Comparison of ENCODE assay signal across 8 mouse cellular contexts in the genomic region with DNA sequence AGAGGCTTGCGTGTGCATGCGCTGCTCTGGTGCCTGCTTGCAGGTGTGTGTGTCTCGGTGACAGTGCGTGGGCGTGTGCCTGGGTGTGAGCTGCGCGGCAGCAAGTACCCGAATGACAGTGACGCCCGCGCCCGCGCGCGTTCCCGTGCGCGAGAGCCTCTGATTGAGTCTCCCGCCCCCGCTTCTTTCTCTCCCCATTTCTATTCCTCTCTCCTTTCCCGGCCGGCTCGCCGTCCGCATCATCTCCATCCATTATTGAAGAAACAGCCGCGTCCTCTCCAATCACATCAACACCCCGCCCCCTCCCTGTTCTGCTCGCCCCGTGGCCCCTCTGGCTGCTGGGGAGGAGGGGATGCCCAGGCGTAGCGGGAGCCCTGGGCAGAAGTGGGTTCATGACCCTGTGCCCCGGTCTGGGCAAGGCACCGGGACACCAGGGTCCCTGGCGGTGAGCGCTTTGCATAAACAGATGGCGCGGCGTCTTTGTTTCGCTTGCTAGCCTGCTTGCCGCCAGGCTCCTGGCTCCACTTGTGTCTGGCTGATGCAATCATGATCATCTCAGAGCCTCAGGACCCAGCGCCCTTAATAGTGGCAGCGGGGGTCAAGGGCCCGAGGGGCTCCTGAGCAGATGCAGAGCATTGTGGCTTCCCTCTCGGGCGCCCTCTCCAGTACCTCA. TPM values are rescaled to one million over a fixed set of nuclear protein-coding genes. Genes with fewer than 3 reads are reported as not detected.
DNase-seq lines count a peak whose midpoint lies in the region; ATAC-seq lines count a peak whose summit lies in the region.

No protein-coding gene starts in this region.

- peak overlapping the region; percentile 44 for H3K4me3 ChIP-seq in kidney, embryonic 14.5 days (ENCODE audit: low read length)
- H3K4me3 ChIP-seq in embryonic facial prominence, embryonic 13.5 days: peak overlapping the region; percentile 51
- H3K4me3 ChIP-seq in hindbrain, embryonic 13.5 days: peak overlapping the region; percentile 41
- peak overlapping the region; percentile 37 for H3K4me3 ChIP-seq in limb, embryonic 11.5 days (ENCODE audit: low read depth, low read length)

- no peak for DNase-seq in kidney, adult 9 months
- DNase-seq in T-cell, adult 2 months (ENCODE audit: low spot score): peak; percentile 65
- peak; percentile 67 for DNase-seq in limb, embryonic 11.5 days (ENCODE audit: low spot score)
- peak; percentile 79 for DNase-seq in neural tube, embryonic 10.5 days (ENCODE audit: extremely low spot score, low spot score)

- peak overlapping the region; percentile 35; the same call in 1 of the 2 replicates for H3K9ac ChIP-seq in kidney, embryonic 14.5 days (ENCODE audit: low read depth, low read length)
- peak overlapping the region; percentile 73 for H3K9ac ChIP-seq in embryonic facial prominence, embryonic 13.5 days
- peak overlapping the region; percentile 82 for H3K9ac ChIP-seq in hindbrain, embryonic 13.5 days
- peak overlapping the region; percentile 55 for H3K9ac ChIP-seq in limb, embryonic 11.5 days (ENCODE audit: low read length)

- no peaks in the 10 kb centered on the region for H3K36me3 ChIP-seq in kidney, embryonic 14.5 days (ENCODE audit: control insufficient read depth, insufficient read depth, low read length)
- 0 out of 2 replicates have a peak, but pooled peaks cover under 1% of the 10 kb centered on the region for H3K36me3 ChIP-seq in embryonic facial prominence, embryonic 13.5 days
- no peaks in the 10 kb centered on the region; the same call in 1 of the 2 replicates for H3K36me3 ChIP-seq in hindbrain, embryonic 13.5 days
- H3K36me3 ChIP-seq in limb, embryonic 11.5 days (ENCODE audit: control insufficient read depth, insufficient read depth, low read length): no peaks in the 10 kb centered on the region; the same call in 1 of the 2 replicates

- WGBS in kidney, embryonic 14.5 days: 0% methylated on average over 43 of the region's 46 CpGs
- WGBS in embryonic facial prominence, embryonic 13.5 days: under 1% methylated on average over 46 of the region's 46 CpGs
- 0% methylated on average over 38 of the region's 46 CpGs for WGBS in hindbrain, embryonic 13.5 days
- WGBS in limb, embryonic 11.5 days: under 1% methylated on average over 42 of the region's 46 CpGs

- H3K27me3 ChIP-seq in kidney, embryonic 14.5 days (ENCODE audit: control insufficient read depth, insufficient read depth, low read length): peaks cover 71% of the 10 kb centered on the region
- peaks cover 99% of the 10 kb centered on the region for H3K27me3 ChIP-seq in embryonic facial prominence, embryonic 13.5 days
- H3K27me3 ChIP-seq in hindbrain, embryonic 13.5 days: peaks cover 31% of the 10 kb centered on the region
- H3K27me3 ChIP-seq in limb, embryonic 11.5 days (ENCODE audit: control insufficient read depth, insufficient read depth, low read length): peaks cover 53% of the 10 kb centered on the region

- no peak overlapping the region for H3K27ac ChIP-seq in kidney, embryonic 14.5 days (ENCODE audit: low read depth, low read length)
- H3K27ac ChIP-seq in embryonic facial prominence, embryonic 13.5 days: no peak overlapping the region
- H3K27ac ChIP-seq in hindbrain, embryonic 13.5 days: peak overlapping the region; percentile 100
- no peak overlapping the region for H3K27ac ChIP-seq in limb, embryonic 11.5 days (replicated peaks; ENCODE audit: low read depth, low read length)

- peak overlapping the region; percentile 83 for H3K4me2 ChIP-seq in kidney, embryonic 14.5 days (replicated peaks; ENCODE audit: low read depth, low read length)
- H3K4me2 ChIP-seq in embryonic facial prominence, embryonic 13.5 days: peak overlapping the region; percentile 97
- H3K4me2 ChIP-seq in hindbrain, embryonic 13.5 days: peak overlapping the region; percentile 78
- peak overlapping the region; percentile 76 for H3K4me2 ChIP-seq in limb, embryonic 11.5 days (ENCODE audit: low read depth, severe bottlenecking)

- no peaks in the 10 kb centered on the region for H3K9me3 ChIP-seq in kidney, embryonic 14.5 days (ENCODE audit: control insufficient read depth, low read length)
- H3K9me3 ChIP-seq in embryonic facial prominence, embryonic 13.5 days: no peaks in the 10 kb centered on the region
- H3K9me3 ChIP-seq in hindbrain, embryonic 13.5 days: no peaks in the 10 kb centered on the region
- H3K9me3 ChIP-seq in limb, embryonic 11.5 days (ENCODE audit: control insufficient read depth, low read length): no peaks in the 10 kb centered on the region

- no peak for ATAC-seq in kidney, embryonic 14.5 days (ENCODE audit: low FRiP score, low TSS enrichment)
- ATAC-seq in embryonic facial prominence, embryonic 13.5 days (ENCODE audit: insufficient number of reproducible peaks, insufficient read depth, low FRiP score, low TSS enrichment, low read depth): no peak
- peak; percentile 9; the same call in 1 of the 2 replicates for ATAC-seq in hindbrain, embryonic 13.5 days (ENCODE audit: low FRiP score)
- ATAC-seq in limb, embryonic 11.5 days (ENCODE audit: insufficient number of reproducible peaks, low FRiP score, low TSS enrichment, low read depth): no peak
- no peak for ATAC-seq in erythroid progenitor cell, adult 5-6 weeks (replicated peaks; ENCODE audit: low FRiP score, poor library complexity, severe bottlenecking)

- peaks cover 49% of the 10 kb centered on the region for H3K4me1 ChIP-seq in kidney, embryonic 14.5 days (ENCODE audit: control insufficient read depth, insufficient read depth, low read length)
- peaks cover 88% of the 10 kb centered on the region for H3K4me1 ChIP-seq in embryonic facial prominence, embryonic 13.5 days
- H3K4me1 ChIP-seq in hindbrain, embryonic 13.5 days (replicated peaks): peaks cover 92% of the 10 kb centered on the region
- peaks cover 78% of the 10 kb centered on the region for H3K4me1 ChIP-seq in limb, embryonic 11.5 days (ENCODE audit: control insufficient read depth, insufficient read depth, low read length)

RNA-seq across cellular contexts. Expression of a gene that starts 3.0 kb away (rescaled TPM):
- 27.1 and 32.7 TPM in 2 replicates for polyA plus RNA-seq in kidney, embryonic 14.5 days (2014; fragmentation: Nextera tagmentation; extraction: Ambion mirVana)
- polyA plus RNA-seq in embryonic facial prominence, embryonic 13.5 days (2015; fragmentation: Nextera tagmentation; extraction: Ambion mirVana): 20.0 and 32.7 TPM in 2 replicates
- polyA plus RNA-seq in hindbrain, embryonic 13.5 days (2015; fragmentation: Nextera tagmentation; extraction: Ambion mirVana): 13.4 and 15.5 TPM in 2 replicates
- polyA plus RNA-seq in limb, embryonic 11.5 days (2014; fragmentation: Nextera tagmentation; extraction: Ambion mirVana): 0.48 and 0.96 TPM in 2 replicates
- not detected in 2 replicates for total RNA-seq in erythroid progenitor cell, adult 5-6 weeks (2015; ENCODE audit: low replicate concordance)
- not detected in 2 replicates for total RNA-seq in erythroid progenitor cell, adult 5-6 weeks (2017; ENCODE audit: low replicate concordance)

RNA-seq across cellular contexts. Expression of a gene that starts 10.3 kb away (rescaled TPM):
- 0.39 and 0.50 TPM in 2 replicates for polyA plus RNA-seq in kidney, embryonic 14.5 days (2014; fragmentation: Nextera tagmentation; extraction: Ambion mirVana)
- polyA plus RNA-seq in embryonic facial prominence, embryonic 13.5 days (2015; fragmentation: Nextera tagmentation; extraction: Ambion mirVana): 2.0 and 3.2 TPM in 2 replicates
- polyA plus RNA-seq in hindbrain, embryonic 13.5 days (2015; fragmentation: Nextera tagmentation; extraction: Ambion mirVana): 2.5 TPM in 2 replicates
- polyA plus RNA-seq in limb, embryonic 11.5 days (2014; fragmentation: Nextera tagmentation; extraction: Ambion mirVana): 0.21 and 0.34 TPM in 2 replicates
- not detected in 2 replicates for total RNA-seq in erythroid progenitor cell, adult 5-6 weeks (2015; ENCODE audit: low replicate concordance)
- not detected in 2 replicates for total RNA-seq in erythroid progenitor cell, adult 5-6 weeks (2017; ENCODE audit: low replicate concordance)

RNA-seq across cellular contexts. Expression of a gene that starts 10.5 kb away (rescaled TPM):
- 68.9 and 99.8 TPM in 2 replicates for polyA plus RNA-seq in kidney, embryonic 14.5 days (2014; fragmentation: Nextera tagmentation; extraction: Ambion mirVana)
- polyA plus RNA-seq in embryonic facial prominence, embryonic 13.5 days (2015; fragmentation: Nextera tagmentation; extraction: Ambion mirVana): 81.7 and 92.3 TPM in 2 replicates
- polyA plus RNA-seq in hindbrain, embryonic 13.5 days (2015; fragmentation: Nextera tagmentation; extraction: Ambion mirVana): 52.7 and 57.5 TPM in 2 replicates
- polyA plus RNA-seq in limb, embryonic 11.5 days (2014; fragmentation: Nextera tagmentation; extraction: Ambion mirVana): 102 and 104 TPM in 2 replicates
- 17.2 and 28.1 TPM in 2 replicates for total RNA-seq in erythroid progenitor cell, adult 5-6 weeks (2015; ENCODE audit: low replicate concordance)
- 21.4 and 24.8 TPM in 2 replicates for total RNA-seq in erythroid progenitor cell, adult 5-6 weeks (2017; ENCODE audit: low replicate concordance)

RNA-seq across cellular contexts. Expression of a gene that starts 22.6 kb away (rescaled TPM):
- polyA plus RNA-seq in kidney, embryonic 14.5 days (2014; fragmentation: Nextera tagmentation; extraction: Ambion mirVana): 0.49 and 1.2 TPM in 2 replicates
- polyA plus RNA-seq in embryonic facial prominence, embryonic 13.5 days (2015; fragmentation: Nextera tagmentation; extraction: Ambion mirVana): 3.0 and 3.9 TPM in 2 replicates
- polyA plus RNA-seq in hindbrain, embryonic 13.5 days (2015; fragmentation: Nextera tagmentation; extraction: Ambion mirVana): 139 and 176 TPM in 2 replicates
- polyA plus RNA-seq in limb, embryonic 11.5 days (2014; fragmentation: Nextera tagmentation; extraction: Ambion mirVana): 0.95 and 1.2 TPM in 2 replicates
- not detected in 2 replicates for total RNA-seq in erythroid progenitor cell, adult 5-6 weeks (2015; ENCODE audit: low replicate concordance)
- total RNA-seq in erythroid progenitor cell, adult 5-6 weeks (2017; ENCODE audit: low replicate concordance): not detected in 2 replicates
